Mouse (Mus musculus): ENCODE measurements around the gene Stox2. TPM values are rescaled to one million over a fixed set of nuclear protein-coding genes. Genes with fewer than 3 reads are reported as not detected.

The Stox2 gene
- total and polyA plus RNA-seq, 2 experiments from 2014 or later, result 36.3 to 94.5 TPM

DNA sequence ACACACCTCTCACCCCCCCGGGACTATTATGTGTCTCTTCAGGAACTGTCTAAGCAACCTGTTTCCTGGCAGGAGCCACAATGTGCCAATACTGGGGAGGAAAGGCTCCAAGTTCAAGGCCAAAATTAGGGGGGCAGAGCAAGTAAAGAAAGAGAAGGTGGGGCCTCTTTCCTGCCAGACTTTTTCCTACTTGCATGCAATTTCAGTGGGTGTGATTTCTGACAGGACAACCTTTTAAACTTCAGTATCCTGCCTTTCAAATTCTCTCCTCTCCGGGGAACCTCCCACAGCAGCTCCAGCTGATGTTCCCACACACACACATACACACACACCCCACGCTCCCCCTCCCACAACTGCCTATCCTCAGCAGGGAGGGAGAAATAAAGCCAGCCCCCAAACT, 66.1 kb downstream of the Stox2 start:
- TF ChIP-seq CTCF (IDR thresholded peaks at IDR 0.05; ENCODE audit: low read depth), result no peak

DNA sequence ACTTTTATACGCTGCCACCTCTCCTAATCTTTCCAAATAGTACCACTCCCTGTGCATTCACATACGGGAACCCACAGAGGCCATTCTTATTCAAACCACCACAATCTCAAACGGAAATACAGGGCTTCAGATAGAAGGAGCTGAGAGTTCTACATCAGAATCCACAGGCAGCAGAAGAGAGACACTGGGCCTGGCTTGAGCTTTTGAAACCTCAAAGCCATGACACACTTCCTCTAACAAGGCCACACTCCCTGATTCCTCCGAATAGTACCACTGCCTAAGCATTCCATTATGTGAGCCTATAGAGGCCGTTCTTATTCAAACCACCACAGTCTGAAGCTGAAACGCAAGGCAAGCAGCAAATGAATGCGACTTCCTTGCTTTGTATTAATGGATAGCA, 69.5 kb downstream of the Stox2 start:
- TF ChIP-seq CTCF (IDR thresholded peaks at IDR 0.05; ENCODE audit: low read depth), result no peak
- no peak overlapping the region for H3K9ac ChIP-seq (replicated peaks; ENCODE audit: low read length)
- H3K4me1 ChIP-seq (ENCODE audit: insufficient read depth, low read length), result 0 out of 2 replicates have a peak, but pooled peaks cover 5% of the 10 kb centered on the region
- DNase-seq (ENCODE audit: low spot score) (no peak), ATAC-seq (no peak)
- 92% methylated on average over 7 of the region's 7 CpGs for WGBS
- no peaks in the 10 kb centered on the region for H3K9me3 ChIP-seq (ENCODE audit: low read length)
- no peaks in the 10 kb centered on the region for H3K36me3 ChIP-seq (ENCODE audit: insufficient read depth, low read length)
- no peaks in the 10 kb centered on the region for H3K27me3 ChIP-seq (ENCODE audit: insufficient read depth, low read length)
- no peak overlapping the region for H3K4me2 ChIP-seq (ENCODE audit: low read depth, low read length)
- no peak overlapping the region for H3K4me3 ChIP-seq (ENCODE audit: low read length)
- H3K27ac ChIP-seq, result no peak overlapping the region

More for the DNA sequence above, 66.1 kb downstream of the Stox2 start:
- H3K27me3 ChIP-seq (ENCODE audit: insufficient read depth, low read length), result no peaks in the 10 kb centered on the region
- ATAC-seq (no peak), DNase-seq (ENCODE audit: low spot score) (no peak)
- no peaks in the 10 kb centered on the region for H3K36me3 ChIP-seq (ENCODE audit: insufficient read depth, low read length)
- WGBS, result 59% methylated on average over 3 of the region's 3 CpGs
- no peaks in the 10 kb centered on the region for H3K9me3 ChIP-seq (ENCODE audit: low read length)
- H3K4me1 ChIP-seq (ENCODE audit: insufficient read depth, low read length), result 0 out of 2 replicates have a peak, but pooled peaks cover 5% of the 10 kb centered on the region
- H3K4me3 ChIP-seq (ENCODE audit: low read length), result no peak overlapping the region
- H3K9ac ChIP-seq (replicated peaks; ENCODE audit: low read length), result no peak overlapping the region
- no peak overlapping the region for H3K4me2 ChIP-seq (ENCODE audit: low read depth, low read length)
- H3K27ac ChIP-seq, result no peak overlapping the region

GRCm38 (mm10) chr8:47373757-47374156, 72.4 kb downstream of the Stox2 start:
- no peak overlapping the region for H3K9ac ChIP-seq (replicated peaks; ENCODE audit: low read length)
- 90% methylated on average over 7 of the region's 7 CpGs for WGBS
- H3K27me3 ChIP-seq (ENCODE audit: insufficient read depth, low read length), result no peaks in the 10 kb centered on the region
- no peak for DNase-seq (ENCODE audit: low spot score)
- H3K4me1 ChIP-seq (ENCODE audit: insufficient read depth, low read length), result no peaks in the 10 kb centered on the region
- H3K27ac ChIP-seq, result no peak overlapping the region
- TF ChIP-seq CTCF (IDR thresholded peaks at IDR 0.05; ENCODE audit: low read depth), result no peak
- H3K4me2 ChIP-seq (ENCODE audit: low read depth, low read length), result no peak overlapping the region
- no peaks in the 10 kb centered on the region for H3K9me3 ChIP-seq (ENCODE audit: low read length)
- no peak for ATAC-seq
- H3K36me3 ChIP-seq (ENCODE audit: insufficient read depth, low read length), result no peaks in the 10 kb centered on the region
- no peak overlapping the region for H3K4me3 ChIP-seq (ENCODE audit: low read length)

GRCm38 (mm10) chr8:47371539-47371938, 74.6 kb downstream of the Stox2 start:
- no peaks in the 10 kb centered on the region for H3K9me3 ChIP-seq (ENCODE audit: low read length)
- ATAC-seq, result 0 out of 2 replicates have a peak, but pooled peaks have one; percentile 5
- TF ChIP-seq CTCF (IDR thresholded peaks at IDR 0.05; ENCODE audit: low read depth), result peak; percentile 92
- no peak overlapping the region for H3K9ac ChIP-seq (replicated peaks; ENCODE audit: low read length)
- H3K27ac ChIP-seq, result no peak overlapping the region
- H3K4me3 ChIP-seq (ENCODE audit: low read length), result no peak overlapping the region
- H3K4me1 ChIP-seq (ENCODE audit: insufficient read depth, low read length), result no peaks in the 10 kb centered on the region
- DNase-seq (ENCODE audit: low spot score), result peak; percentile 76
- WGBS, result 17% methylated on average over 3 of the region's 3 CpGs
- H3K27me3 ChIP-seq (ENCODE audit: insufficient read depth, low read length), result no peaks in the 10 kb centered on the region
- no peaks in the 10 kb centered on the region for H3K36me3 ChIP-seq (ENCODE audit: insufficient read depth, low read length)
- no peak overlapping the region for H3K4me2 ChIP-seq (ENCODE audit: low read depth, low read length)

- WGBS, result 41% methylated on average over 3 of the region's 3 CpGs
- ATAC-seq, result peak; percentile 35; the same call in 1 of the 2 replicates
Observed at GRCm38 (mm10) chr8:47371081-47371480, 75.1 kb downstream of the Stox2 start.

GRCm38 (mm10) chr8:47370421-47371080, 75.6 kb downstream of the Stox2 start:
- Histone ChIP-seq H3K4me3 (ENCODE audit: low read length) (no peak overlapping the region), H3K36me3 (ENCODE audit: insufficient read depth, low read length) (no peaks in the 10 kb centered on the region), H3K4me2 (ENCODE audit: low read depth, low read length) (no peak overlapping the region), H3K9ac (replicated peaks; ENCODE audit: low read length) (no peak overlapping the region), H3K9me3 (ENCODE audit: low read length) (no peaks in the 10 kb centered on the region), H3K27ac (no peak overlapping the region), H3K4me1 (ENCODE audit: insufficient read depth, low read length) (no peaks in the 10 kb centered on the region), H3K27me3 (ENCODE audit: insufficient read depth, low read length) (no peaks in the 10 kb centered on the region)
- DNase-seq (ENCODE audit: low spot score) (peak; percentile 91), ATAC-seq (peak; percentile 73)
- WGBS, result 27% methylated on average over 15 of the region's 15 CpGs
- TF ChIP-seq CTCF (IDR thresholded peaks at IDR 0.05; ENCODE audit: low read depth), result peak; percentile 96

More at GRCm38 (mm10) chr8:47371081-47371480, 75.1 kb downstream of the Stox2 start:
- Histone ChIP-seq H3K4me3 (ENCODE audit: low read length) (no peak overlapping the region), H3K36me3 (ENCODE audit: insufficient read depth, low read length) (no peaks in the 10 kb centered on the region), H3K4me2 (ENCODE audit: low read depth, low read length) (no peak overlapping the region), H3K4me1 (ENCODE audit: insufficient read depth, low read length) (no peaks in the 10 kb centered on the region), H3K9ac (replicated peaks; ENCODE audit: low read length) (no peak overlapping the region), H3K27ac (no peak overlapping the region), H3K27me3 (ENCODE audit: insufficient read depth, low read length) (no peaks in the 10 kb centered on the region), H3K9me3 (ENCODE audit: low read length) (no peaks in the 10 kb centered on the region)
- DNase-seq (ENCODE audit: low spot score), result no peak
- TF ChIP-seq CTCF (IDR thresholded peaks at IDR 0.05; ENCODE audit: low read depth), result no peak

- no peak for ATAC-seq
- Histone ChIP-seq H3K27me3 (ENCODE audit: insufficient read depth, low read length) (no peaks in the 10 kb centered on the region), H3K27ac (no peak overlapping the region), H3K4me2 (ENCODE audit: low read depth, low read length) (no peak overlapping the region), H3K4me3 (ENCODE audit: low read length) (no peak overlapping the region), H3K36me3 (ENCODE audit: insufficient read depth, low read length) (no peaks in the 10 kb centered on the region), H3K9me3 (ENCODE audit: low read length) (no peaks in the 10 kb centered on the region), H3K4me1 (ENCODE audit: insufficient read depth, low read length) (no peaks in the 10 kb centered on the region), H3K9ac (replicated peaks; ENCODE audit: low read length) (no peak overlapping the region)
- 88% methylated on average over 15 of the region's 15 CpGs for WGBS
- no peak for TF ChIP-seq CTCF (IDR thresholded peaks at IDR 0.05; ENCODE audit: low read depth)
- no peak for DNase-seq (ENCODE audit: low spot score)
Observed at GRCm38 (mm10) chr8:47369949-47370348, 76.2 kb downstream of the Stox2 start.

All from hindbrain, postnatal 0 days (tissue).